Mouse (Mus musculus) heart, postnatal 10 days (tissue): Measurements from ENCODE around the gene Syngr2. TPM values are rescaled to one million over a fixed set of nuclear protein-coding genes. Genes with fewer than 3 reads are reported as not detected.

Experiments
- DNase-seq, 2 experiments: peaks; one replicate each; pipeline ENCODE4 v3.0.0; 2021
- intact Hi-C: fragments of 180-260 bp; cut with DNase I; formaldehyde crosslinking; loops from one replicate; pipeline ENCODE4 v1.15.1; 2025
- total RNA-seq, 2 experiments: library from RNA; stranded (reverse); gene quantifications; 2 replicates each; pipeline ENCODE4 v1.2.3; 2021

The Syngr2 gene
- total RNA-seq, 2 experiments from 2014 or later = 100 to 105 TPM

DNA sequence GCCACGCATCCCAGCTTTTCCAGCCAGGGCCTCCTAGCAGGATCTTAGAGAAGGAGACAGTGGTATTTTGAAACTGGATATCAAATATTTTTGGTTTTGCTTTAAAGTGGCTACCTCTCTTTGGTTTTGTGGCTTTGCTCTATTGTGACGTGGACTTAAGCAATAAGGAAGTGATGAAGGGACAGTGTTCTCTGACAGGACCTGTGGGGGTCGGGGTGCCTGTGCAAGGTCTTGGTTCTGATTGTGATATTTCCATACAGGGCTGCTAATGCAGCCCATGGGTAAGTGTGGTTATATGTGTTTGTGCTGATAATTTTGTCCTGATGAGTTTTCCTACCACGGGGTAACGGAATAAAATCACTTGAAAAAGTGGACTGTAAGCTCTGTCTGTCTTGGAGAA is 45.9 kb downstream of the Syngr2 start:
- intact Hi-C loops = no loop called here

DNA sequence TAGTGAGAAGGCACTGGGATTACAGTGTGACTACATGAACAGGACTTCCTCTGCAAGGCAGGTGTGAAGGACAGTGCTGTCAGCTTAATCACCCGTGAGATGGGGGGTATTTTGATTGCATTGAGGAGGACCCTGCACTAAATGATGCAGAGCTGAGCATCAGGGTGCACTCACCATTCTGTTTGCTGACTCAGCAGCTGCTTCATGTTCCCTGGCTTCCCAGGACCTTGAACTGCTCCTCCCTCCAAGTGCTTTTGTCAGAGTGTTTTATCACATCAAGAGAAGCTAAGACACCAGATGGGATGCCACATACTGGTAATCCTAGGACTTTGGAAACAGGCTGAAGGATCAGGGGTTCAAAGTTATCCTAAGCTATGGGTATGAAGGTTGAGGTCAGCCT is 46.5 kb downstream of the Syngr2 start:
- intact Hi-C loops = no loop called here
- DNase-seq = no peak

More for the DNA sequence above, 45.9 kb downstream of the Syngr2 start:
- no peak for DNase-seq

DNA sequence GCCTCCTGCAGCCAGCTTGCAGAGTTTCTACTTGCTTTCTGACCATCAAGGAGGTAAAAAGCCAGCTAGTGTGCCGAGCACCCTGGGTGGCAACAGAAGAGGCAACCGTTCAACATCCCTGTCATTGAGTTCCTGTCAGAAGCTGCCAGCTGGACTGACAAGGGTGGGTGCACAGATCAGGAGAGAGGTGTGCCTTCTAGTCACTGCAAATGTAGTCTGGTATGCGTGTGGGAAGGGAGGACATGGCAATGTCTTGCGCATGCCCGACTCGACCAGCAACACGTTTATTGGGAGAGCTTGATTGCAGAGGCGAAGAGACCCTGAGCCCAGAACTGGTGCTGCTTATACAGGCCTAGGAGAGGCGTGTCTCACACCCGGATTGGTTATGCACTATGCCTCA is 48.0 kb downstream of the Syngr2 start:
- DNase-seq = no peak
- intact Hi-C loops = no loop called here

DNA sequence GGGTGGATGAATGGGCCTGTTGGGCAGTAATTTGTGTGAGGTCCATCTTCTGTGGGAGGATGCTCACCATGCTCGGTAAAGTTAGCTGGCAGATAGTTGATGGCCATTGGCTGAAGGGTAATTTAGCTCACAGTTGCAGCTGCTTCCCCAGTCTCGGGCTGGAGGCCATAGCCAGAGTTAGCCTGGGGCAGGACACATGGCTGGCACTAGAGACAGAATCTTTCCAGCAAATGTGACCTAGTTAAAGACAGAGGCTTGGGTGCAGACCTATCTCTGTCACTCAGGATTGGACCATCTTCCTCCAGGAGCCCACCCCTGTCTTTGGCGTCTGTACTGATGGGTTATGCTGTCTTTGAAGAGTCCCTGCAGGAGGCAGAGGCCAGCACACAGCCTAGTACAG is 48.9 kb downstream of the Syngr2 start:
- intact Hi-C loops = no loop called here
- no peak for DNase-seq

DNA sequence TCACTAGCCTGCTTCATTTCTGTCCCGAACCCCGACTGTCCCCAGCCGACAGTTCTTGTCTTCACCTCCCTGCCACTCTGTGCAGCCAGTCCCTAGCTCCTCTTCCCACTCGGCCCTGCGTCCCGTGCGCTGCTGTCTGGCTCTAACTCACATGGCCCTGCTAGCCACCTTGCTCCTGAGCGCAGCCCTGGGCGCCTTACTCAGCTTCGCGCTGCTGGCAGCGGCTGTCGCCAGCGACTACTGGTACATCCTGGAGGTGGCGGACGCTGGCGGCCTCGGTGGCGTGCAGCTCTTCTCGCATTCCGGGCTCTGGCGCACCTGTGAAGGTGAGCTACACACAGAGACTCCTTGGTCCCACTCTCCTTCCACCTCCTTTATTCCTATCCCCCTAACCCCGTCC is 51.1 kb downstream of the Syngr2 start, which contains the start of gene Tmem235:
TSS of gene Tmem235 (plus strand) at position 152 of the 400 bp plus-strand sequence.
- intact Hi-C loops = no loop called here
- DNase-seq = no peak

DNA sequence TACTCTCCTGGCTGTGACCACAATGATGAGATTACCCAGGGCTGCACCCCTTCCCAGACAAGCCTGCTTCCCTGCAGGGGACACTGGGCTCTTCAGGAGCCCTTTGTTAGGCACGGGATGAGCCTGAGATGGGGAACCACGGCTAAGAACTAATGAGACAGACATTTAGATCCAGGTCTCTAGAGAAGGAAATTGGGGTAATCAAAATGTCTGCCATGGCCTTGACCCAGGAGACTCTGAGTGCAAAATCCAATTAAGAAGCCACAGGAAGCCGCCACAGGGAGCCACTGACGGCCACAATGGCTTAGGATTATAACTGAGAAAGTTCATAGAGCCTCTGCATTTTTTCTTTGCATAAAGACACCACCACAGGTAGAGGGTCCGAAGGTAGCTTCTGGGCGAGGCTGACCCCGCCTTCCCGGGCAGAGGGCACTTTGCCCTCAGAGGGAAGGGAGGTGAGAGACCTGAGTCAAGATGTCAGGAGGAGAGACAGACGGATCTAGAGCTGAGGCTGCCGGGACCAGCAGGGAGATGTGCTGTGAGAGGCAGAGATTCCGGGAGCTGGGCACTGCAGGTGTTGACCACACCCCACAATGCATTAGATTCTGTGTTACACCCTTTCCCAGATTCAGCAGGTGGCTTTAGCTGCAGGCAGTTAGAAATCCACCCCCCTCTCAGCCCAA is 53.8 kb downstream of the Syngr2 start:
- intact Hi-C loops = no loop called here
- DNase-seq = no peak

Other genes starting within 250 kb of the Syngr2 start
- gene Tnrc6c, start 155.4 kb upstream of the Syngr2 start, total RNA-seq = 10 to 100 TPM; 32.2 to 33.9 TPM
- gene Tmc8, start 27.6 kb upstream of the Syngr2 start, total RNA-seq = 1 to 10 TPM; 4.4 to 6.4 TPM
- gene Tmc6, start 27.5 kb upstream of the Syngr2 start, total RNA-seq = 10 to 100 TPM; 29.4 to 33.7 TPM
- not detected for gene 6030468B19Rik, start 12.0 kb upstream of the Syngr2 start, total RNA-seq
- gene Gm20708, start within 50 bp of the Syngr2 start, total RNA-seq = 1 to 10 TPM; 1.5 to 2.5 TPM
- 1 to 10 TPM; 7.4 to 10.0 TPM for gene Afmid, start 16.3 kb downstream of the Syngr2 start, total RNA-seq
- gene Tk1, start 16.4 kb downstream of the Syngr2 start, total RNA-seq = 10 to 100 TPM; 22.9 to 27.9 TPM
- 10 to 100 TPM; 17.4 to 18.4 TPM for gene Birc5, start 39.6 kb downstream of the Syngr2 start, total RNA-seq
- not detected for gene Tmem235, start 51.1 kb downstream of the Syngr2 start, total RNA-seq
- 1 to 10 TPM; 5.1 to 5.7 TPM for gene Tha1, start 63.8 kb downstream of the Syngr2 start, total RNA-seq
- 1 to 10 TPM; 3.7 to 5.8 TPM for gene Socs3, start 160.4 kb downstream of the Syngr2 start, total RNA-seq
- 10 to 100 TPM; 21.2 to 23.7 TPM for gene Pgs1, start 176.6 kb downstream of the Syngr2 start, total RNA-seq